8 mouse cellular contexts compared by ENCODE assay signal in genomic region chrX:97376321-97377064, GRCm38 (mm10). TPM values are rescaled to one million over a fixed set of nuclear protein-coding genes. Genes with fewer than 3 reads are reported as not detected.
DNase-seq lines count a peak whose midpoint lies in the region; ATAC-seq and TF ChIP-seq lines count a peak whose summit lies in the region.

No protein-coding gene starts in this region.

- no peaks in the 10 kb centered on the region for H3K36me3 ChIP-seq in C2C12 (ENCODE audit: control insufficient read depth, insufficient read depth)
- H3K36me3 ChIP-seq in forebrain, embryonic 16.5 days (ENCODE audit: control insufficient read depth, insufficient read depth) = no peaks in the 10 kb centered on the region
- no peaks in the 10 kb centered on the region for H3K36me3 ChIP-seq in limb, embryonic 10.5 days
- no peaks in the 10 kb centered on the region for H3K36me3 ChIP-seq in midbrain, embryonic 14.5 days (ENCODE audit: control insufficient read depth, insufficient read depth, low read length)

- H3K4me3 ChIP-seq in C2C12 (ENCODE audit: insufficient read depth, poor library complexity, severe bottlenecking) = peak overlapping the region; percentile 35
- H3K4me3 ChIP-seq in forebrain, embryonic 16.5 days (replicated peaks; ENCODE audit: low read length) = peak overlapping the region; percentile 22
- peak overlapping the region; percentile 32 for H3K4me3 ChIP-seq in limb, embryonic 10.5 days
- peak overlapping the region; percentile 20 for H3K4me3 ChIP-seq in midbrain, embryonic 14.5 days (replicated peaks; ENCODE audit: low read depth, low read length)

- no peak overlapping the region for H3K9ac ChIP-seq in forebrain, embryonic 16.5 days (replicated peaks; ENCODE audit: low read depth, low read length)
- H3K9ac ChIP-seq in midbrain, embryonic 14.5 days (replicated peaks; ENCODE audit: low read length) = no peak overlapping the region

- no peak overlapping the region for H3K27ac ChIP-seq in forebrain, embryonic 16.5 days (ENCODE audit: low read length)
- H3K27ac ChIP-seq in limb, embryonic 10.5 days = no peak overlapping the region
- H3K27ac ChIP-seq in midbrain, embryonic 14.5 days (replicated peaks; ENCODE audit: low read depth, low read length) = no peak overlapping the region

- peaks cover 37% of the 10 kb centered on the region for H3K79me2 ChIP-seq in C2C12 (ENCODE audit: control insufficient read depth, insufficient read depth)

- H3K9me3 ChIP-seq in forebrain, embryonic 16.5 days (ENCODE audit: control insufficient read depth, low read length) = no peaks in the 10 kb centered on the region
- no peaks in the 10 kb centered on the region for H3K9me3 ChIP-seq in limb, embryonic 10.5 days (replicated peaks)
- H3K9me3 ChIP-seq in midbrain, embryonic 14.5 days (ENCODE audit: control insufficient read depth, low read length) = no peaks in the 10 kb centered on the region

- peak overlapping the region; percentile 35 for H3K4me2 ChIP-seq in forebrain, embryonic 16.5 days (ENCODE audit: low read length)
- peak overlapping the region; percentile 45 for H3K4me2 ChIP-seq in midbrain, embryonic 14.5 days (ENCODE audit: low read length)

- H3K4me1 ChIP-seq in forebrain, embryonic 16.5 days (replicated peaks; ENCODE audit: control insufficient read depth, insufficient read depth, low read length) = no peaks in the 10 kb centered on the region; the same call in 1 of the 2 replicates
- 0 out of 2 replicates have a peak, but pooled peaks cover 5% of the 10 kb centered on the region for H3K4me1 ChIP-seq in limb, embryonic 10.5 days
- no peaks in the 10 kb centered on the region for H3K4me1 ChIP-seq in midbrain, embryonic 14.5 days (ENCODE audit: control insufficient read depth, insufficient read depth, low read length)

- TF ChIP-seq CTCF in C2C12 (IDR thresholded peaks at IDR 0.05; ENCODE audit: control insufficient read depth, insufficient read depth, insufficient read length) = no peak

- H3ac ChIP-seq in C2C12 (ENCODE audit: control insufficient read depth, insufficient read length, low read depth) = peak overlapping the region; percentile 54

- WGBS in forebrain, embryonic 16.5 days = 21% methylated on average over 15 of the region's 15 CpGs
- 23% methylated on average over 15 of the region's 15 CpGs for WGBS in limb, embryonic 10.5 days
- 24% methylated on average over 15 of the region's 15 CpGs for WGBS in midbrain, embryonic 14.5 days

- peak; percentile 22 for DNase-seq in adrenal gland, adult 2 months
- peak; percentile 74 for DNase-seq in heart, postnatal 4 days
- peak; percentile 33 for DNase-seq in limb, embryonic 10.5 days (ENCODE audit: low spot score)
- peak; percentile 25 for DNase-seq in midbrain, embryonic 14.5 days
- DNase-seq in urinary bladder, postnatal 36 days (ENCODE audit: low spot score in 2 of 2) = peak; percentile 50 to 77

- peaks cover 16% of the 10 kb centered on the region for H3K79me3 ChIP-seq in C2C12 (ENCODE audit: low read depth)

- no peaks in the 10 kb centered on the region for H3K27me3 ChIP-seq in C2C12 (ENCODE audit: control insufficient read depth, insufficient read depth, insufficient read length)
- H3K27me3 ChIP-seq in forebrain, embryonic 16.5 days (replicated peaks; ENCODE audit: control insufficient read depth, insufficient read depth, low read length) = no peaks in the 10 kb centered on the region
- H3K27me3 ChIP-seq in limb, embryonic 10.5 days (ENCODE audit: low read depth, poor library complexity, severe bottlenecking) = peaks cover 17% of the 10 kb centered on the region
- H3K27me3 ChIP-seq in midbrain, embryonic 14.5 days (ENCODE audit: control insufficient read depth, insufficient read depth, low read length) = no peaks in the 10 kb centered on the region

- peak; percentile 92 for ATAC-seq in forebrain, embryonic 16.5 days
- peak; percentile 68 for ATAC-seq in midbrain, embryonic 14.5 days (ENCODE audit: low FRiP score, low TSS enrichment)
- no peak for ATAC-seq in cerebellum, adult (ENCODE audit: insufficient number of reproducible peaks, low FRiP score, low TSS enrichment)

TF ChIP-seq in C2C12, 6 proteins besides CTCF, POLR2A, EP300 and RAD21:
- TF ChIP-seq FOSL1 (IDR thresholded peaks at IDR 0.05; ENCODE audit: insufficient read depth, low read length, poor library complexity, severe bottlenecking) (no peak), USF1 (IDR thresholded peaks at IDR 0.05; ENCODE audit: low read depth) (peak; percentile 30), CEBPB (IDR thresholded peaks at IDR 0.05; ENCODE audit: low read depth) (no peak), MAX (IDR thresholded peaks at IDR 0.05) (peak; percentile 63), MYOG (IDR thresholded peaks at IDR 0.05; ENCODE audit: control insufficient read depth, extremely low read depth, insufficient read length) (no peak), MYOD1 (IDR thresholded peaks at IDR 0.05; ENCODE audit: control insufficient read depth, insufficient read length, low read depth) (no peak)

RNA-seq across cellular contexts. Expression of gene Eda2r, which starts 0.5 kb away (rescaled TPM):
- 5.6 TPM for polyA plus RNA-seq in C2C12 (2012; fragmentation: generic; extraction: Trizol)
- 1 to 10 TPM in 1 of 2 experiments, under 1 TPM in 1; 0.78 to 1.7 TPM for total RNA-seq in adrenal gland, adult 2 months (2021)
- polyA plus RNA-seq in adrenal gland, adult 2 months (2012; rRNA removed) = 0.16 and 0.22 TPM in 2 replicates
- polyA plus RNA-seq in forebrain, embryonic 16.5 days (2015; fragmentation: Nextera tagmentation; extraction: Ambion mirVana) = 1.2 and 1.6 TPM in 2 replicates
- 1 to 10 TPM; 4.6 to 6.0 TPM for total RNA-seq in heart, postnatal 4 days (2021)
- 1.0 and 1.7 TPM in 2 replicates for polyA plus RNA-seq in limb, embryonic 10.5 days (2016; fragmentation: Nextera tagmentation; extraction: Ambion mirVana)
- 1.1 and 1.2 TPM in 2 replicates for polyA plus RNA-seq in midbrain, embryonic 14.5 days (2014; fragmentation: Nextera tagmentation; extraction: Ambion mirVana)

Comparison
In these comparisons a context has a peak if more than half of its experiments do, and no peak if none do; other contexts are left out.
1. DNase-seq: peak in every context shown above with its lines; median percentile 74 in heart, postnatal 4 days; 64 in urinary bladder, postnatal 36 days; 33 in limb, embryonic 10.5 days; 25 in midbrain, embryonic 14.5 days; 22 in adrenal gland, adult 2 months.